In the genomic region with DNA sequence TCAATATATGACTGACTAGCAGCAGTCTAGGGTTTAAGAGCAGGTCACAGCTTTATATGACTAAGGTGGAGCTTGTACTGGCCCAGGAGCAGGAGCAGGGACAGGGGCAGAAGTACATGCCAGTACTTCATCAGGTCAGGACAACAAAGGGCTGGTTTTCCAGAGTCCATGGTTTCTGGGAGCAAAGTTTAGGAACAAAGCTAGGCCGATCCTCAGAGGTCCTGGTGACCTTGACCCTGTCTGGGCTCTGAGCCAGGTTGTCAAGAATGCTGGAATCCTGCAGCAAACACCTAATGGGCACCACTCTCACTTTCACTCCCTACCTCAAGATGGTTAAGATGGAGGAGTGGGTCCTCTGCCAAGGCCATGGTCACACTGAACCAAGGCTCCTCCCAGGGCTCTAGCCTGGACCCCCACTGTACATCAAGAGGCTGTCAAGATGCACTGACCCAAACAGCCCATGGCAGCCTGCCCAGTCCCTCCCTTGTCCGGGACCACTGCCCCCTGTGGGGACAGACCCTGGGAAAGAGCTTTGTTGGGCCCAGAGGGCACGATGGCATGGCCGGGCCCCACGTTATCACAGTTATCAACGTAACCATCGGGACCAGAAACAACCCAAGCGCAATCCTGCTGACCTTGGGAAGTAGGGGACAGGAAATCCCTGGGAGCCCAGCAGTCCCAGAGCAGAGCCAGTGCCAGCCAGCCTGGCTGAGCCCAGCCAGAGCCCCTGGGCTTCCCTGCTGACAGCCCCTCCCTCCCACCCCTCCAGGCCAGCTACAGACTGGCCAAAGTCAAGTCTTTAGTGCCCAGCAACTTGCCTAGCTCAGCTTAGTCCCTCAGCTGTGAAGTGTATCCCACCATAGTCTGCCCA, we compare ENCODE assay signal across 12 mouse cellular contexts.
DNase-seq lines count a peak whose midpoint lies in the region; ATAC-seq lines count a peak whose summit lies in the region.
"Had no signal": no experiment of that assay in that cellular context is flagged by ENCODE, and none has a peak within 500 bp of the region (broad histone marks: within the 10 kb centered on the region; RNA-seq: fewer than 3 reads in every experiment).

No protein-coding gene starts in this region.

- no peaks in the 10 kb centered on the region for H3K9me3 ChIP-seq in intestine, embryonic 15.5 days
- no peaks in the 10 kb centered on the region for H3K9me3 ChIP-seq in intestine, embryonic 16.5 days (ENCODE audit: control insufficient read depth, low read length)
- no peaks in the 10 kb centered on the region for H3K9me3 ChIP-seq in stomach, embryonic 14.5 days (ENCODE audit: control insufficient read depth, low read depth, low read length)
- no peaks in the 10 kb centered on the region for H3K9me3 ChIP-seq in neural tube, embryonic 15.5 days (replicated peaks)
- H3K9me3 ChIP-seq: forebrain, embryonic 10.5 days had no signal

- 0 out of 2 replicates have a peak, but pooled peaks have one; percentile 19 for ATAC-seq in intestine, embryonic 15.5 days
- ATAC-seq in intestine, embryonic 16.5 days = no peak
- ATAC-seq in stomach, embryonic 14.5 days (ENCODE audit: insufficient number of reproducible peaks, insufficient read depth, low FRiP score, low read depth) = peak; percentile 12; the same call in 1 of the 2 replicates
- no peak for ATAC-seq in neural tube, embryonic 15.5 days (ENCODE audit: low FRiP score)
- ATAC-seq: midbrain, embryonic 16.5 days had no signal

- H3K4me2 ChIP-seq in intestine, embryonic 15.5 days (replicated peaks) = no peak overlapping the region
- no peak overlapping the region for H3K4me2 ChIP-seq in intestine, embryonic 16.5 days (ENCODE audit: low read depth, low read length)
- no peak overlapping the region for H3K4me2 ChIP-seq in stomach, embryonic 14.5 days (replicated peaks; ENCODE audit: low read depth, low read length)
- no peak overlapping the region for H3K4me2 ChIP-seq in neural tube, embryonic 15.5 days

- no peak overlapping the region for H3K9ac ChIP-seq in intestine, embryonic 15.5 days
- no peak overlapping the region for H3K9ac ChIP-seq in intestine, embryonic 16.5 days (ENCODE audit: low read depth, low read length)
- no peak overlapping the region for H3K9ac ChIP-seq in stomach, embryonic 14.5 days (replicated peaks; ENCODE audit: low read depth, low read length)
- no peak overlapping the region for H3K9ac ChIP-seq in neural tube, embryonic 15.5 days (replicated peaks)

- WGBS in intestine, embryonic 15.5 days = 71% methylated on average over 8 of the region's 8 CpGs
- WGBS in intestine, embryonic 16.5 days = 75% methylated on average over 8 of the region's 8 CpGs
- 75% methylated on average over 8 of the region's 8 CpGs for WGBS in stomach, embryonic 14.5 days
- WGBS in neural tube, embryonic 15.5 days = 69% methylated on average over 8 of the region's 8 CpGs

- H3K27ac ChIP-seq in intestine, embryonic 15.5 days = no peak overlapping the region
- no peak overlapping the region for H3K27ac ChIP-seq in intestine, embryonic 16.5 days (ENCODE audit: low read length)
- no peak overlapping the region for H3K27ac ChIP-seq in stomach, embryonic 14.5 days (ENCODE audit: low read length)
- H3K27ac ChIP-seq in neural tube, embryonic 15.5 days (replicated peaks) = no peak overlapping the region
- H3K27ac ChIP-seq: forebrain, embryonic 10.5 days had no signal

- peaks cover 12% of the 10 kb centered on the region; the same call in 1 of the 2 replicates for H3K4me1 ChIP-seq in intestine, embryonic 15.5 days (replicated peaks)
- peaks cover 14% of the 10 kb centered on the region; the same call in 1 of the 2 replicates for H3K4me1 ChIP-seq in intestine, embryonic 16.5 days (ENCODE audit: control insufficient read depth, insufficient read depth, low read length)
- H3K4me1 ChIP-seq in stomach, embryonic 14.5 days (ENCODE audit: control insufficient read depth, insufficient read depth, low read length) = 0 out of 2 replicates have a peak, but pooled peaks cover 5% of the 10 kb centered on the region
- 0 out of 2 replicates have a peak, but pooled peaks cover 4% of the 10 kb centered on the region for H3K4me1 ChIP-seq in neural tube, embryonic 15.5 days

- intact Hi-C loops in gastrocnemius, postnatal 36 days (cut with DNase I) = loop anchor here (5.0 kb wide), 1 partner anchor 97 kb away; the partner anchor contains the start of gene Cdkn1c

- DNase-seq in adrenal gland, adult 2 months = peak; percentile 43
- DNase-seq in adrenal gland, postnatal 4 days (ENCODE audit: low spot score in 2 of 2) = no peak
- DNase-seq in kidney, postnatal 36 days = peak; percentile 33 to 73
- DNase-seq in gastrocnemius, postnatal 36 days = no peak
- DNase-seq: embryo, embryonic 11 days; thymus, adult 18-20 months had no signal

- H3K4me3 ChIP-seq in intestine, embryonic 15.5 days (replicated peaks) = no peak overlapping the region
- H3K4me3 ChIP-seq in intestine, embryonic 16.5 days (ENCODE audit: low read length) = no peak overlapping the region
- no peak overlapping the region for H3K4me3 ChIP-seq in stomach, embryonic 14.5 days (ENCODE audit: low read depth, low read length)
- no peak overlapping the region for H3K4me3 ChIP-seq in neural tube, embryonic 15.5 days (replicated peaks)
- H3K4me3 ChIP-seq: forebrain, embryonic 10.5 days had no signal

- no peaks in the 10 kb centered on the region for H3K27me3 ChIP-seq in intestine, embryonic 15.5 days (replicated peaks)
- H3K27me3 ChIP-seq in intestine, embryonic 16.5 days (replicated peaks; ENCODE audit: control insufficient read depth, insufficient read depth, low read length) = no peaks in the 10 kb centered on the region
- no peaks in the 10 kb centered on the region for H3K27me3 ChIP-seq in stomach, embryonic 14.5 days (ENCODE audit: control insufficient read depth, insufficient read depth, low read length)
- H3K27me3 ChIP-seq in neural tube, embryonic 15.5 days (replicated peaks) = no peaks in the 10 kb centered on the region

- H3K36me3 ChIP-seq in intestine, embryonic 15.5 days = no peaks in the 10 kb centered on the region
- no peaks in the 10 kb centered on the region for H3K36me3 ChIP-seq in intestine, embryonic 16.5 days (ENCODE audit: control insufficient read depth, insufficient read depth, low read length)
- no peaks in the 10 kb centered on the region for H3K36me3 ChIP-seq in stomach, embryonic 14.5 days (ENCODE audit: control insufficient read depth, insufficient read depth, low read length)
- no peaks in the 10 kb centered on the region for H3K36me3 ChIP-seq in neural tube, embryonic 15.5 days
- H3K36me3 ChIP-seq: forebrain, embryonic 10.5 days had no signal

Comparison
In these comparisons a context has a peak if more than half of its experiments do, and no peak if none do; other contexts are left out.
1. DNase-seq: peak in adrenal gland, adult 2 months (single experiment) and kidney, postnatal 36 days (2 of 2); none in adrenal gland, postnatal 4 days (0 of 2) and gastrocnemius, postnatal 36 days (0 of 2).
2. ATAC-seq: peak in intestine, embryonic 15.5 days (single experiment) and stomach, embryonic 14.5 days (single experiment); none in intestine, embryonic 16.5 days (single experiment) and neural tube, embryonic 15.5 days (single experiment).